Comparison of ENCODE assay signal across 30 mouse cellular contexts in the genomic region with DNA sequence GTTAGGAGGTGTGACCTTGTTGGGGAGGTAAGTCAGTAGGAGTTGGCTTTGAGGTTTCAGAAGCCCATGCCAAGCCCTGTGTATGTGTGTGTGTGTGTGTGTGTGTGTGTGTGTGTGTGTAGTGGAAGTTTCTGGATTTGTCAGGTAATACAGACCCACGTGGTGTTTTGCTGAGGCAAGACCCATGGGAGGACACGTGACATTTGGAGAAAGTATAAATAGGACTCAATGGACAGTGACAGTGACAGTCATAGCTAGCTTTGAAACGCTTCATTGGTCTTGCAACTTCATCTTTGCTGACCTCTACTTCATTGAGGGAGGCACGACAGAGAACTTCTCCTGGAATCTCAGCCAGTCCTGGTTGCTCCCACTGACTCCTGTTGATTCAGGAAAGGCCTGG.
"Had no signal": no experiment of that assay in that cellular context is flagged by ENCODE, and none has a peak within 500 bp of the region (broad histone marks: within the 10 kb centered on the region; RNA-seq: fewer than 3 reads in every experiment).

No protein-coding gene starts in this region.

- H3K9ac ChIP-seq: limb, embryonic 12.5 days; limb, embryonic 13.5 days; limb, embryonic 15.5 days; liver, embryonic 12.5 days; liver, embryonic 13.5 days; liver, embryonic 14.5 days; liver, embryonic 15.5 days; liver, postnatal 0 days; lung, embryonic 14.5 days; lung, embryonic 15.5 days; midbrain, embryonic 12.5 days; midbrain, embryonic 13.5 days; midbrain, embryonic 15.5 days; neural tube, embryonic 12.5 days had no signal

- H3K4me2 ChIP-seq: limb, embryonic 12.5 days; limb, embryonic 13.5 days; limb, embryonic 15.5 days; liver, embryonic 11.5 days; liver, embryonic 12.5 days; liver, embryonic 13.5 days; liver, embryonic 15.5 days; lung, embryonic 14.5 days; lung, embryonic 15.5 days; midbrain, embryonic 12.5 days; midbrain, embryonic 13.5 days; midbrain, embryonic 15.5 days; neural tube, embryonic 12.5 days had no signal

- H3K36me3 ChIP-seq: limb, embryonic 10.5 days; limb, embryonic 12.5 days; limb, embryonic 13.5 days; limb, embryonic 15.5 days; liver, embryonic 12.5 days; liver, embryonic 13.5 days; liver, embryonic 15.5 days; lung, embryonic 15.5 days; midbrain, embryonic 12.5 days; midbrain, embryonic 13.5 days; midbrain, embryonic 15.5 days; neural tube, embryonic 12.5 days had no signal

- H3K27ac ChIP-seq: limb, embryonic 10.5 days; limb, embryonic 12.5 days; limb, embryonic 13.5 days; limb, embryonic 15.5 days; liver, embryonic 12.5 days; liver, embryonic 13.5 days; liver, embryonic 14.5 days; liver, embryonic 15.5 days; lung, embryonic 15.5 days; macrophage; midbrain, embryonic 12.5 days; midbrain, embryonic 13.5 days; midbrain, embryonic 15.5 days; neural tube, embryonic 12.5 days had no signal

- H3K27me3 ChIP-seq: limb, embryonic 13.5 days; limb, embryonic 15.5 days; lung, embryonic 15.5 days; midbrain, embryonic 15.5 days; neural tube, embryonic 12.5 days had no signal

- H3K4me3 ChIP-seq: limb, embryonic 10.5 days; limb, embryonic 12.5 days; limb, embryonic 13.5 days; limb, embryonic 15.5 days; liver, embryonic 12.5 days; liver, embryonic 13.5 days; liver, embryonic 15.5 days; lung, embryonic 15.5 days; megakaryocyte, embryonic 14.5 days; midbrain, embryonic 12.5 days; midbrain, embryonic 13.5 days; midbrain, embryonic 15.5 days; myocyte; neural tube, embryonic 12.5 days had no signal

- ATAC-seq: liver, embryonic 12.5 days; liver, postnatal 0 days; lung, postnatal 0 days; midbrain, embryonic 13.5 days; midbrain, embryonic 15.5 days; midbrain, embryonic 16.5 days had no signal

- DNase-seq: left cerebral cortex, postnatal 4 days; liver; liver, embryonic 13.5 days; liver, postnatal 0 days; lung, adult 18-20 months; lung, adult 2 months; lung, embryonic 14.5 days; lung, postnatal 10 days; lung, postnatal 14 days; lung, postnatal 36 days; lung, postnatal 4 days; midbrain, embryonic 14.5 days had no signal

- H3K9me3 ChIP-seq: limb, embryonic 10.5 days; limb, embryonic 12.5 days; limb, embryonic 13.5 days; limb, embryonic 15.5 days; liver, embryonic 12.5 days; liver, embryonic 13.5 days; liver, embryonic 15.5 days; lung, embryonic 15.5 days; megakaryocyte, embryonic 14.5 days; midbrain, embryonic 12.5 days; midbrain, embryonic 13.5 days; midbrain, embryonic 15.5 days; neural tube, embryonic 12.5 days had no signal

- H3K4me1 ChIP-seq: limb, embryonic 12.5 days; limb, embryonic 13.5 days; limb, embryonic 15.5 days; liver, embryonic 12.5 days; liver, embryonic 13.5 days; liver, embryonic 15.5 days; lung, embryonic 15.5 days; midbrain, embryonic 12.5 days; midbrain, embryonic 13.5 days; midbrain, embryonic 15.5 days; neural tube, embryonic 12.5 days had no signal
